Mouse (Mus musculus) 3134 (cell line): ENCODE measurements around the gene Zfp704.

ENCODE experiments used
- DNase-seq: peaks from one replicate; pipeline ENCODE4 v3.0.0-alpha.2; 2011; ENCODE audit warnings: low spot score; ENCODE audit not compliant: insufficient read length; ENCODE audit errors: extremely low read depth

Zfp704 gene

DNA sequence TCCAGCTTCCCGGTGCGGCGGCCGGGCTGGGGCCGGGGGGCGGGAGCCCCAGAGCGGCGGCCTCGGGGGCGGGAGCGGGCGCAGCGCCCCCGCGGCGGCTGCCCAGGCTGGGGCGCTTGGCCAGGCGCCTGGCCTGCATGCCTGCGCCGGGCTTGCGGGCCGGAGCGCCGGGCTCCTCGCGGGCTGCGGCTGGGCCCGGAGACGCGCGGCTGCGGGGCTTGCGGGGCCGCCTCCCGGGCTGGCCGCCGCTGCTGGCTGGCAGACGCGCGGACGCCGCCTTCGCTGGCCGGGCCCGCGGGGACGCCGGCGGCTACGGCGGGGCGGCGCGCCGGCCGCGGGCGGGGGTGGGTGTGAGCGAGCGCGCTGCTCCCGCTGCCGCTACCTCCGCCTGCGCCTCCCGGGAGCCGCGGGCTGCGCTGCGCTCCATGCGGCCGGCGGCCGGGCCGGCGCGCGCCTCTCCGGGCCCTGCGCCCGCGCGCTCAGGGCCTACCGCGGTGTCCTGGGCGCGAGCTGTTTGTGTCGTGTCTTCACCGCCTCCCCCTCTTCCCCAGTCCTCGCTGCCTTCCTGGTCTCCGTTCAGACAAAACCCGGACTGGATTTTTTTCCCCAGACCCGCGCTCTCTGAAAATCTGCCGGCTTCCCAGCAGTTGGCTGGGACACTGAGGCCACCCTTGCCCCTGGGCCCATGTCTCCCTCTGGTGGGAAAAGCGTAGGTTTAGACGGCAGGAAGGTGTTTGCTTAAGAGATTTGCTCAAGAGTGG lies at the start of gene Zfp704:
TSS of gene Zfp704 (minus strand) at position 505 of the 761 bp plus-strand sequence.
- DNase-seq, result no peak

DNA sequence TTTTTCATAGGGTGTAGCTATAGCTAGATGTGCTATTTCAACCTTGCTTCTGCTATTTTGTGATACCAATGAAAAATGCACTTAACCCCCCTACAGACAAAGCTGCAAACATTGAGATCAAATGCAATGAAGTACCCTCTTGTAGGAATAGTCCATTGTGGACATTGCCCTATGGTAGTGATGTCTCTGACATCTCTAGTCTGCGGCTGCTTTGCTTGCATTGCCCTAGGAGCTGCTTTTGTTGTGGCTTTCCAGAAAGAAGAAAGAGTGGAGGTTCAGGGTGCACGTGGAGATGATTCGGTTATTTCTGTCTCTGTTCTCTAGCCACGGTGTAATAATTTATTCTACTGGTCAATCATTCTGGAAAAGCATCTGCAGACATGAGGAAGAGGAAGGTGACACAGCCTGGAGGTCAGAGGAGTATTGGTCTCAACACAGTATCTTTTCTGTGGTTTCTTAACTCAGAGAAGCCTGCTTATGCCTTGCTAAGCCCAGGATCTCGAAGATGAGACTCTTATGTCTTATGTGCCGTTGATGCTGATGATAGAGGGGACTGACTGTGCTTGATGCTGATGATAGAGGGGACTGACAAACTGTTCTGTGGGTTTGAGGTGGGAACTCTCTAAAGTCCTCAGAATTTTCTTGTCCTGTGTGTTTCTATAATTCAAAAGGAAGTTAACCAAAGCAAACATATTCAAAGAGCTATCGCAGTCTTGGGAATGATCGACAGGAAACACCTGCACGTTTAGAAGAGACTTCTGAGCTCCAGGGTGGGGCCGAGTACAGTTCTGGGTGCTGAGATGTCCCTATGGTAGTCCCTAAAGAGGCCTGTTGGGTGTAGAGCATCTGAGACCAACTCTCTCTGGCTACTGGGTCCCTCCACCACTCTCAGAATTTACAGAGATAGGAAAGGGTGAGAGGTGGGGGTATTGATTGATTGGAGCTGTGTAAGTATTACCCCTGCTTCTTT lies 23.4 kb upstream of the Zfp704 start:
- no peak for DNase-seq

DNA sequence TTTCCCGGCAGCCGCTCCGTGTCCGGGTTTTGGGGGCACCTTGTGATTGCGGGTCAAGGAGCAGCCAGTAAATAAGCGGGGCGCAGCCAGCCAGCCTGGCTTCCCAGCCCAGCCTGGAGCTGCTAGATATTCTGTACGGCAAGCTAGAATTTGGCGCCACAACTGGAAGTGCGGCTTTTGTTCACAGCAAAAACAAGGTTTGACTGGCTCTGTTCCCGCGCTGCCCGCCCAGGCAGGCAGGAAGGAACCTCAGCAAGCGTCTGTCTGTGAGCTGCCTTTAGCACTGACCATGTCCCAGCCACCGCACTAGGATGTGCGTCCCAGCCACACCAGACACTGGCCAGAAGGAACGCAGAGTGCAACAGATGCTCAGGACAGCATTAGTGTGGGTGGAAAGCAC lies 20.1 kb upstream of the Zfp704 start:
- no peak for DNase-seq

DNA sequence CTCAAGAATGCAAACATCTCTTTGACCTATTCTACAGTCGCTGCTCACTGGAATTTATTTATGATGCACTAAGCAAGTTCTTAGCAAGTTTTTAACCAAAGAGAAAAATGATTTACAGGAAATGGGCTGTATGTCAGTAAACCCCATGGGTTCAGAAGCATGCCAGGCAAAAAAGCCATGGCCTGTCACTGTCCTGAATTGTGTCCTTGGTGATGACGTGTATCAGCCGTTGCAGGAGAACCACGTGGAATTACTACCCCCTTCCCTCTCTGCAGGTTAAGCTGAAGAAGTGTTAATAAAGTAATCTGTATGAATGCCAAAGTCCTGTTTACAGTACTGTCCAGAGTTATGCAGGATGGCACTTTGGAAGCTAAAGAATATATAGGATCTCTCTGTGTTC lies 18.2 kb upstream of the Zfp704 start:
- DNase-seq, result no peak

DNA sequence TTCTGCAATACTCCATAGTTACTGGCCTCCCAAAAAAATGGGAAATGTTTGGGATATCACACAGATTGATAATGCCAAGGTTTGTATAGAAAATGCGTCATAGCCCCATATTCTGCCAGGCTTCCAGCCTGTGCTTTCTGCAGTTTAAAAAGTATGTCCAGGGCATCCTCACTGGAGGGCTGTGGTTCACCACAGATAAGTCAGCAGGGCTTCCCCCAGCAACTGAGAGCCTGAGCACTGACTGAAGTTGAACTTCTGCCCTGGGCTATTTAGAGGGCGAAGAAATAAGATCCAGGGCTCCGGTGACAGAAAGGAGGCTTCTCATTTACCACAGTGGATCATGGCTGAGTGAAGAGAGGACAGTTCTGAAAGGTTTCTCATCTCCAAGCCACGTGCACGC lies 16.3 kb upstream of the Zfp704 start:
- DNase-seq, result no peak

- no peak for DNase-seq
Measured at GRCm38 (mm10) chr3:9620611-9621010, 10.7 kb upstream of the Zfp704 start.

GRCm38 (mm10) chr3:9619562-9620275 lies 9.8 kb upstream of the Zfp704 start:
- DNase-seq, result no peak

GRCm38 (mm10) chr3:9617101-9617500 lies 7.2 kb upstream of the Zfp704 start:
- DNase-seq, result no peak

GRCm38 (mm10) chr3:9614676-9615075 lies 4.8 kb upstream of the Zfp704 start:
- DNase-seq, result no peak

DNA sequence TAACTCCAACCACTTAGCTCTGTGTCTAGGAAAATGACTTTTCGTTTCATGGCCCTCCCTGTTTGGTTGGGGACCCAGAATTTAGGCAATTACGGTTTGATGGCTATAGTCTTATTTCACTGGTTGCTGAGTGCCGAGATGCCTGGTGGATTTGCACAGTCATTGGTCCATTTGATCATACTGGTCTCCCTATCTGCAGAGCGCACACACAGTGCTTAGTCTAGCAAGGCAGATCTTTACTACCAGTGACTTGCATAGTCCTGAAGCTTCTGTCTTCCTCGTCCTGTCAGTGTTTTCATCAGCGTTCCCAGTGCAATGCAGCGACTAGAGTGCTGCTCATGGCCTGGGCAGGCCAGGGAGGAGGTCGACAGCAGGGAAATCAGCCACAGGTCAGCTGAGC lies 4.1 kb upstream of the Zfp704 start:
- DNase-seq, result no peak

GRCm38 (mm10) chr3:9611226-9611625 lies 1.3 kb upstream of the Zfp704 start:
- DNase-seq, result no peak

- no peak for DNase-seq
Measured at GRCm38 (mm10) chr3:9610426-9610825, 541 bp upstream of the Zfp704 start.

GRCm38 (mm10) chr3:9608906-9609580 lies 842 bp downstream of the Zfp704 start:
- no peak for DNase-seq

DNA sequence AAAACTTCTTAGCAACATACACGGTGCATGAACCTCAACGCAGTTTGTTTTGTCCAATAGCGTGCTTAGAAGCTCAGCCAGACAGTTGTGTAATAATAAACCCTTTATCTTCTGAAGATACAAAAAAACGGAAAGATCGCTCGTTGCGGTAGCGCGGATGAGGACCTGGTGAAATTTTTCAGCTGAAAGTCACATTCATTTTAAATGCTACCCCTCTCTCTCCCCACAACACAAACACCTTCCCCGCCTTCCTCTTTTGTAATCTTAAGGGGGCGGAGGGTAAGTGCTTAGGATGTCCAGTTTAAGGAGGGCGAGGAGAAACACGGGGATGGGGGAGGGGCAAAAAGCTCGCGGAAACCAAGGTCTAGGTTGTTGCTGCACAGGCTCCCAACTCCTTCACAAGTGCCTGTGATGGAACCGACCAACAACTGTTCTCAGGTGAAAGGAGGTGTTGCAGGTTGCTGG lies 1.4 kb downstream of the Zfp704 start:
- DNase-seq, result no peak

DNA sequence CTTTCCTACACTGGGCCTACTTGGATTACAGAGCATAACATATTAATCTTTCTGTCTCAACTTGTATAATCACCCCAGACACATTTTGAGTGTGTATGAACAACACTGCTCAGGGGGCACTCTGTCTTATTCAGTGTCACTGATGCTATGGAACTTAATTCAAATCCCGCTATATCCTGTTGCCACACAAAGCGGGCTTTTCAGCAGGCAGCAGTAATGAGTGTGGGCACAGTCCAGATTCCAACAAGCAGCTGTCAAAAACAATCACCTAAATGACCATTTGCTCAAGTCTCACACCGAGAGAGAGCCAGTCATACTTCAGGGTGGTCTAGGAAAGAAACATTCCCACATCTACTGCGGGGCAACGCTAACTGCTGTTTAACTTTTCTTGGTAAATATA lies 2.2 kb downstream of the Zfp704 start:
- DNase-seq, result no peak

- no peak for DNase-seq
Measured at GRCm38 (mm10) chr3:9605784-9606706, 3.8 kb downstream of the Zfp704 start.

DNA sequence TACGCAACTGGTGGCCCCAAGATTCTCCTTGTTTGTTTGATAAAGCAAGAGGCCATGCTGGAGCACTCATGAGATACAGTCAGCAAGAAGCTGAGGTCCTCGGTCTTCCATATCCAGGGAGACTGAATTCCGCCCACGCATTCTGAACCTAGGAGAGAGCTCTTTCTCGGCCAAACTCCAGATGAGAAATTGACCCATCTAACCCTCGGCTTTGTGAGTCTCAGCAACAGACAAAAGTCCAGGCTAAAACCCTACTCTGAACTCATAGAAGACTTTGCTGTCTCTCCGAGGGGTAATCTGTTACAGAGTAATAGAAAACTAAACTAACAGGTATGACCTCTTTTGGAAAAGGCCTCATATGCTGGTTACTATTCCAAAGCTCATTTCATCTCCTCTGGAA lies 4.9 kb downstream of the Zfp704 start:
- DNase-seq, result no peak

DNA sequence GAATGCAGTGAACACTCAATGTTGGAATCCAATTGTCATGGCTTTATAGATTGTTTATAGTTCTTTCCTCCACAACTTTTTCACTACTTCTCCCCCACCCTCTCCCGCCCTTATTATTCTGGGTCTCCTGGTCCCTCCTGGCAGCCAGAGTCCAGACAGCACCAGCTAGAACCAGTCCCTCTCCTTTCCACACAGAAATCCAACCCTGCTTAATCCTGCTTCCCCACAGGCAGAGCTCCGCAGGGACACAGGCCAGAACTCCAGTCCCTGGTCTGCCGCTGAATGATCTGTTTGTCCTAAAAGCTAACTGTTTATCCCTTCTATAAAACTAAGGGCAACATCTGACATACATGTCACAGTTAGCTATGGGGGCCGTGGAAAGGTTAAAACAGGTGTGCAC lies 6.0 kb downstream of the Zfp704 start:
- no peak for DNase-seq

DNA sequence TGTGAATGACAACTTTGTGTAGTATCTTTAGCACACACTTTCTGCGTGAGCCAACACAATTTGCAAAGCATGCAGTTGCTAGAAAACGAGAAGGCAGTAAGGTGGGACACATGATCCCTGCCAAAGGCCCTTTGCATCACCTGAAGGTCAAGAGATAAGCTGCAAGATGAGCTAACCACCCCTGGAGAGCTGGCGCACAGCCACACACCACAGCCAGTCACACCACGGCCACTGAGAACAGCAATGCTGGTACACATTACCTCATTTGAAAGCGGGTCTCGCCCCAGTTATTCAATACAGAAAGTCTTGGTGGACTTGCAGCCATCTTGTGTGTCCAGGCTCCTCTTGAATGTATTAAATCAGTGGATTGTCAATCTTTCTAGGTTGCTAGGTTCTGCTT lies 9.3 kb downstream of the Zfp704 start:
- no peak for DNase-seq
